Mouse (Mus musculus): ENCODE measurements around the gene 4930415O20Rik.

Gene 4930415O20Rik

DNA sequence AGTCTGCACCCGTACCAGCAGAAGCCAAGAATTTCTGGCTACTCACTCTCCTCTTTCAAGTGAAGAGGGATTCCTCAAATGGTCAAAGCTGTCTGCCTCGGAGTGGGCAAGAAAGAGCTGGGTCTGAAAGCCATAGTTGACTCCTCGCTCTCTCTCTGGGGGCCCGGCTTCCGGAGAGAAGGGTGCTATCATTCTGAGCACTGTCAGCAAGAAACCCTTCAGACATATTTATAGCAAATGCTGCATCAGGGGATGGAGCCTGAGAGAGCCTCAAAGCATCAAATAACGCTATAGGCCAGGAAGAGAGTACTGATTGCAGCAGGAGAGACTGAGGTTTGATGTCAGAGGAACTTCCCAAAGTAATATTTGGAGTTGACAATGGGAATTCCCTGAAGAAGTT lies 58.7 kb downstream of the 4930415O20Rik start:
- in situ Hi-C loops (cut with MboI, MseI) = no loop called here

DNA sequence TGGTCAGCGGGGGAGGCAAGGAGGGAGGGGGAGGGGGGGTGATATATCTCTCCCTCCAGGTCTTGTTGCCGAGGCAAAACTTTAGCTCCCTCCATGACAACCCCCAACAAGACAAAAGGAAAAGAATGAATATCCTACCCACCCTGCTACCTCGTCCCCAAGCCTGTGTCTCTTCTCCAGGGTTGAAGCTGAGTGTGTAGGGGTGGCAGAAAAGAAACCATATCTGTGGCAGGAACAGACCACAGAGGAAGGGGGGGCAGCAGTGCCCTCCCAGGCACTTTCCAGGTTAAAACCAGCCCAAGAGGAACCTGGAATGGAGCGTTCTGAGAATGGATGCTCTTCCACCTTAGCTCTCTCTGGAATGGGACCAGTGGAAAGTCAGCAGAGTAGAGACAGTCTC lies 59.7 kb downstream of the 4930415O20Rik start, which contains the start of gene Cacnb3:
Cacnb3 (plus strand) TSS at position 301 of the 400 bp plus-strand sequence.
- in situ Hi-C loops (cut with MboI, MseI) = loop anchor here (5.0 to 10.0 kb wide), 3 partner anchors 46 to 164 kb away; partner anchors contain the start of gene Ccdc65 (in 1 of the 2)

DNA sequence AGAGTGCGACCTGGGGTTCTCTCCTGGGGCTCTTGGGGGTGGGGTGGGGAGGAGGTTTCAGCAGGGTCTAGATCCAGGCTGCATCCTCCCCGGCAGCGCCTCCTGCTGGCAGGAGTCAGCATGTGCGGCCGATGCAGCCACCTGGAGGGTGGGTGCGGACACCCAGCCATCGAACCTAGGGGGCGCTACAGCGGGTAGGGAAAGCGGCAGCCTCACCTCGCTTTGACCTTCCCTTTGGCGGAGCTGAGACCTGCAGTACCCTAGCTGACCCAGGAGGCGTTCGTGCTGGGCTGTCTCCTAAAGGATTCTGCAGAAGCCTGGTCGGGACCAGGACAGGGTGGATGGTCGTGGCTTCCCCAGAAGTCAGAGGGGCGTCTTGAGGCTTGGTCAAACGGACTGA lies 60.7 kb downstream of the 4930415O20Rik start:
- in situ Hi-C loops (cut with MboI, MseI) = loop anchor here (5.0 to 10.0 kb wide), 3 partner anchors 47 to 163 kb away; partner anchors contain the start of gene Ccdc65 (in 1 of the 2)

DNA sequence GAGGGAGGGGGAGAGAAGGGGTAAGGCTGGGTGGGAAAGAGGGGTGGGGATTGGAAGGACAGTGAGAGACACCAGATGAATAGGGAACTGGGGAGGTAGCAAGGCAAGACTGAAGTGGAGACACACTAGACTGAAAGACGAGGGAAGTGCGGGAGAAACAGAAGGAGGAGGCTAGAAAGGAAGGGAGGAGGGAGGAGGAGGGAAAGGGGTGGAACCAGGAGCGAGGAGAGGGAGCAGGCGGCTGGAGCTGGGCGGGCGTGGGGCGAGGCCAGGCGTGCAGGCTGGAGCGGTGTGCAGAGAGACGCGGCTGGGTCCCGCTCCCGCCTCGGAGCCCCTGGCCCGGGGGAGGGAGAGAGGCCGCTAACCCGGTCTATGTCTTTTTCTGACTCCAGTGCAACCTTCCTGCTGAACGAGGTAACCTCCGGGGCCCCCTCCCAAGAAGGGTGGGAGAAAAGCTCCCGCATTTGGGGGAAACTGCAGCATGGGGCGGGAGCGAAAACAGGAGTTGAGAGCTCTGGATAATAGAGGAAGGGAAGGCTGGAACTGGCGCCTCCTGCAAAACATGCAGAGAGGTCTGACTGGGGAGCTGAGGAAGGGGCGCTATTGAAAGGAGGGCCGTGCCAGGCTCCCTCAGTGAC lies 61.4 kb downstream of the 4930415O20Rik start:
- in situ Hi-C loops (cut with MboI, MseI) = loop anchor here (5.0 to 10.0 kb wide), 3 partner anchors 47 to 163 kb away; partner anchors contain the start of gene Ccdc65 (in 1 of the 2)

DNA sequence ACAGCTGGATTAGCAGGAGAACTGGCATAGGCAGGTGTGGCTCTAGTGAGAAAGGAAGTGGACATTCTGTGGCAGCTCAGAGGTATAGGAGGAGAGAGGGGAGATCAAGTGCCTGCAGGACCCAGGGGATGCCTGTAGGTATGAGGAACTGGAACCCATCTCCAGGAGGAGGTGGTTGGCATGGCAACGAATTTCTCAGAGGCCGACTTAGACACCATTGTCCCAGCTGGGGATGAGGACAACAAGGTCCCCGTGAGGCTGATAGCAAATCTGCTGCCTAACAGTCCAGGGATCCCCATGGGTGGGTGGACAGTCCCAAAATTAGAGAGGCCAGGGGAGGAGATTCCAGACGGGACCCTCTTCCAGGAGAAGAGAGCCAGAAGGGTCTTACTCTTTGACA lies 62.1 kb downstream of the 4930415O20Rik start:
- in situ Hi-C loops (cut with MboI, MseI) = loop anchor here (5.0 to 10.0 kb wide), 3 partner anchors 48 to 162 kb away; partner anchors contain the start of gene Ccdc65 (in 1 of the 2)

DNA sequence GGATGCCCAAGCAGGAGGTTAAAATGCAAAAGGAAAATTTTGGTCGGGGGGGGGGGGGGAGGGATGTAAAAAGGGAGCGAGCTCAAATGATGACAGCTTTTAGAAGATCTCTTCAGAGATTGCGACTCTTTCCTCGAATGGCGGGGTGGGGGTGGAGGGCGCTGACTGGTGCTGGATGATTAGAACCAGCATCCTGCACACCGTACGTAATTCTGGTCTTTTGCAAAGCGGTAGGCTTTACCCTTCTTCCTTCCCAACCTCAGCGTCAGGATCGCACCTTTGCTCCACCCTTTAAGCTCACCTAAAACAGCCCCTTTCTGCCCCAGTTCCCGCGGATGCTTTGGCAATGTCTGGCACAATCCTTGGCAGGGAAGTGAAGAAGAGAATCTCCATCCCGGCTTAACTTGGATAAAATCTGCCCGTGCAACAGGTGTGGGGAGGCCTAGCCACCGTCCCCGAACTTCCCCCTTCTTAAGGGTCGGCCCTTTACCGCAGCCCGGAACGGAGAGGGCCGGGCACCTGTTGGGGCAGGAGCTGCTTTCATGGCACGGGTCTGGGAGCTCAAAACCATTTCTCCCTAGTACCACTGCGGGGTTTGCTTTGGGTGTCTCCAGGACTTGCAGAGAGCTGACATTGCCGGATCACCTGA lies 63.1 kb downstream of the 4930415O20Rik start:
- in situ Hi-C loops (cut with MboI, MseI) = loop anchor here (5.0 to 10.0 kb wide), 3 partner anchors 49 to 161 kb away; partner anchors contain the start of gene Ccdc65 (in 1 of the 2)

DNA sequence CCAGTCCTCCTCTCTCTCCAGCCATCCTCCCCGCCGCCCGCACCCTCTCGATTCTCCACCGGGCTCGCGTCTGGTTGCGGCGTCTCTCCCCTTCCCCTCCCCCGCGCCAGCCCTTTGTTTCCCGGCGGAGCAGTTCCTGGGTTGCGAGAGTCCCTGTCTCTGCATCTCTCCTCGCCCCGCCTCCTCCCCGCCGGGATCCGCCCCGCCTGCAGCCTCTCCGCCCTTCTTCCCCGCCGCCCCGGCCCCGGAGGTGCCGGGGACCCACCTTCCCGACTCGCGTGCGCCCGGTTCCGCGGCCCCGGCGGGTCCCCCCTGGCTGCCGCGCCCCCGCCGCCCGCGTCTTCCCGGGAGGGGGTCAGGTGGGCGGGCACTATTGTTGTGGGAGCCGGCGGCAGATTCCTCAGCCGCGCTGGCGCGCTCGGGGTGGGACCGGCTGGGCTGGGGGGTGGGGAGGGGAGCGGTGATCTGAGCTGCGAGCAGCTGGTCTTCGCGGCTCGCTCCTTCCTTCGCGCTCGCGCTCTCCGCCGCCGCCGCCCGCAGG lies 63.8 kb downstream of the 4930415O20Rik start:
- in situ Hi-C loops (cut with MboI, MseI) = loop anchor here (5.0 to 10.0 kb wide), 3 partner anchors 50 to 160 kb away; partner anchors contain the start of gene Ccdc65 (in 1 of the 2)

DNA sequence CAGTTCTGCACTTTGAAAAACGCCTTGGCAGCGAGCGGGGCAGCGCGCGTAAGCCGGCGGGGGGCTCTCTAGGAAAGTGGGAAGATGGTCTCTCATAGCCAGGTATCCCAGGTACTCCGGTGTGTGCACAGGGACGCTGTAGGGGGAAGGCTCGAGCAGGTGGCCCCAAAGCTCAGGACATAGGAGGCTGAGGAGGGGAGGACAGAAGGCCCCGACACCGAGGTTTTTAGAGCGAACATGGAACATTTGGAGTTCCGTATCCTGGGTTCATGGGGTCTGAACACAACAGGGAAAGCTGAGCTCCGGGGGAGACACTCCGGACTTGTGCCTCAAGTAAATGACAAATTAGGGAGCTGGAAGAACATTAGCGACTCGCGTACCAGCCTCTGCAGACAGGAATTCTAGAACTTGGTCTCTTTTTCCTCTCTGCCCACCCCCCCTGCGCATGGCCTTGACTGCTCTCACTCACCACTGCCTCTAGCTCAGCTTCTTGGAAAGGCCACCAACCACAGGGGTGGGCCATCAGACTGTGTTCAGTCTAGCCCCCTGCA lies 64.6 kb downstream of the 4930415O20Rik start:
- in situ Hi-C loops (cut with MboI, MseI) = loop anchor here in 1 of 2 experiments (10.0 kb wide), 2 partner anchors 51 to 159 kb away; no protein-coding TSS in a partner anchor

DNA sequence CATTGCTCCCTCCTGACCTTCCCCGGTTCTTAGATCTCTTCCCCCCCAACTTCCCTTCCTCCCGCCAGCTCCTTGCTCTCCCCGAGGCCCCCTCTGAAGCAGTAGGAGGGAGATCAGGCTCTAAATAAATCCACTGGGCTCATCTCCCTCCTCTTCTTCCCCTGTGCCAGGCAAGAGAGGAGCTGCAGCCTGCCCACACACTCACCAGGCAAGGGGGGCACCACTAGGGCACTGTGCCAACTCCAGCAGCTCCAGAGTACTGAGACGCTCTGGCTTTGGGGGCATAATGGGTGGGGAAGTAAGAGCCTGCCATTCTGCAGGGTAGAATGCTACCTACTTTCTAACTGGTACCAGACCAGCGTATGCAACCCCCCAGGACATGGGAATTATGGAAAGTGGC lies 65.7 kb downstream of the 4930415O20Rik start:
- in situ Hi-C loops (cut with MboI, MseI) = loop anchor here in 1 of 2 experiments (10.0 kb wide), 2 partner anchors 52 to 158 kb away; no protein-coding TSS in a partner anchor

DNA sequence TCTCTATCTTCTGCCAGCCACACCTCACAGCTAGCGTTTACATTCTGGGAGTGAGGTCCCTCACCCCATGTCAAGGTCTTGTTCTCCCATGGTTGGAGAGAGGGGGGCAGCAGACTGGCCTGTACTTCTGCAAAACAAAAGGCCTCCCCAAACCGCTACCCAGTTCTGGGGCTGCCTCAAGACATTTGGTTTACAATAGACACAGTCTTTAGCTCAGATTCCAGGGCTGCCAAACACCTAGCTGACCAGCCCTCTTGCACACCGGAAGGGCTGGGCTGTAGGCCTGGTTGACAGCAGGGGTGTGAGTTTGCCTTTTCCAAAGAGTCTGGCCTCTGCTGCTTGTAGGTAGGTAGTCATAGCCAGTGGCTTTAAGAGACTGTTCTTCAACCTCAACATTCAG lies 66.4 kb downstream of the 4930415O20Rik start:
- in situ Hi-C loops (cut with MboI, MseI) = loop anchor here in 1 of 2 experiments (10.0 kb wide), 2 partner anchors 52 to 158 kb away; no protein-coding TSS in a partner anchor

Data from T-helper 17 cell (primary cell).